Mouse (Mus musculus) small intestine, adult 2 months (tissue): ENCODE results near the gene Cidec. TPM values are rescaled to one million over a fixed set of nuclear protein-coding genes. Genes with fewer than 3 reads are reported as not detected.
A peak's percentile ranks its signal among the peaks of the same experiment; 100 is the strongest.

Source experiments
- H3K27ac ChIP-seq: fragments of 200-500 bp; 2 replicates; pipeline ENCODE4 v1.5.1; 2012; ENCODE audit warnings: low read depth, low read length, control low read depth, inconsistent platforms; ENCODE audit not compliant: insufficient read depth
- H3K27me3 ChIP-seq: fragments of 200-500 bp; 2 replicates; pipeline ENCODE4 v1.6.1; 2012; ENCODE audit warnings: mild to moderate bottlenecking, moderate library complexity, low read length, inconsistent platforms; ENCODE audit not compliant: control insufficient read depth, insufficient read depth
- H3K36me3 ChIP-seq: fragments of 200-500 bp; 2 replicates; pipeline ENCODE4 v1.6.1; 2012; ENCODE audit warnings: mild to moderate bottlenecking, low read length, control low read depth, inconsistent platforms; ENCODE audit not compliant: control insufficient read depth, insufficient read depth
- H3K4me1 ChIP-seq: fragments of 200-500 bp; 2 replicates; pipeline ENCODE4 v1.6.1; 2012; ENCODE audit warnings: low read length, inconsistent platforms, mixed read lengths; ENCODE audit not compliant: control insufficient read depth, insufficient read depth, insufficient read length
- H3K4me3 ChIP-seq: fragments of 200-500 bp; 2 replicates; pipeline ENCODE4 v1.5.1; 2012; ENCODE audit warnings: low read depth, mild to moderate bottlenecking, control low read depth, inconsistent platforms, low read length, moderate library complexity
- CTCF ChIP-seq: fragments of 200-500 bp; IDR thresholded peaks from 2 replicates; pipeline ENCODE4 v1.5.1; 2012; ENCODE audit warnings: low read depth, mild to moderate bottlenecking, control low read depth, inconsistent platforms, low read length, moderate library complexity, mixed read lengths; ENCODE audit not compliant: insufficient replicate concordance, insufficient read length; ENCODE audit errors: extremely low read depth
- POLR2A ChIP-seq: fragments of 200-500 bp; IDR thresholded peaks from 2 replicates; pipeline ENCODE4 v1.6.1; 2012; ENCODE audit warnings: low read depth, mild to moderate bottlenecking, control low read depth, inconsistent platforms, low read length, moderate library complexity
- WGBS: fragments of 180-500 bp; shearing (Covaris S2); methylation state at CpG from one replicate; pipeline ENCODE4 v1.1.7; 2018; 5-methylcytosine and 5-hydroxymethylcytosine counted together
- polyA plus RNA-seq: library from polyadenylated mRNA; depleted of rRNA; stranded (reverse); fragments of >200 nt; gene quantifications from 2 replicates; pipeline ENCODE4 v1.2.3, GENCODE M21; 2012

The Cidec gene
- polyA plus RNA-seq, 1 experiment, result 346 TPM

- Histone ChIP-seq H3K4me3 (no peak overlapping the region), H3K4me1 (peaks cover 2% of the 10 kb centered on the region; the same call in 1 of the 2 replicates), H3K36me3 (peaks cover 24% of the 10 kb centered on the region), H3K27me3 (no peaks in the 10 kb centered on the region), H3K27ac (no peak overlapping the region)
- 80% methylated on average over 6 of the region's 6 CpGs for WGBS
- TF ChIP-seq CTCF, result no peak
- no peak for TF ChIP-seq POLR2A
Measured at GRCm38 (mm10) chr6:113405483-113405882, 30.1 kb downstream of the Cidec start.

DNA sequence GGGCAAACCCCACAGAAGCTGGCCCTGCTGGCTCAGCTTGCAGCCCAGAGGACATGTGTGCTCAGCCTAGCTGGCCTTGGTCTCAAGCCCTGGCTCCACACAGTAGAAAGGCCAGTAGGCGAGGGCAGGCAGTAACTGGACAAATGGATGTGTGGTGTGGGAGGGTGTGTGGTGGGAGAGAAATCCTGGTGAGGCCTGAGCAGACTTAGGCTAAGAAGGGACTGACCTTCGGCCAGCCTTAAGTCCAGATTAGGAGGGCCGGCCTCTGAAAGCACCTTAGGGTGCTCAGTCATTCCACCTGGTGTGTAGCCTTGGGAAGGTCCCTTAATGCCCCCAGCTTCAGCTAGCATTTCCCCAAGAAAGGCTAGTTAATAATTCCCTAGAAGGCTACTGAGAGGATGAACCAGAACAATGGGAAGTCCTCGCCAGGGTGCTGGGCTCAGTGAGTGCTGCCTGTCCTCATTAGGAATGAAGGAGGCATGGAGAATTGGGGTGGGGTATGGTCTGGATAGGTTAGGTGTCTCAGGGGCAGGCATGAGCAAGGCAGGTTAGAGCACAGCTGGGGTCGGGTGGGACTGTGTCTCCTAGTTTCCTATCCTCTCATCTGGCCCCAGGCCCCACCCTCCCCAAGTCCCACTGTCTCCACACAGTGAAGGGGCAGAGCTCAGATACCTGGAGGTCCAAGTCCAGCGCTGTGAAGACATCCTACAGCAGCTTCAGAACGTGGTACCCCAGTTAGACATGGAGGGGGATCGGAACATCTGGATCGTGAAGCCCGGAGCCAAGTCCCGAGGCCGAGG lies 30.7 kb downstream of the Cidec start:
- TF ChIP-seq POLR2A, result no peak
- TF ChIP-seq CTCF, result no peak
- H3K4me1 ChIP-seq, result peaks cover 2% of the 10 kb centered on the region; the same call in 1 of the 2 replicates
- H3K36me3 ChIP-seq, result peaks cover 29% of the 10 kb centered on the region
- H3K4me3 ChIP-seq, result no peak overlapping the region
- no peaks in the 10 kb centered on the region for H3K27me3 ChIP-seq
- WGBS, result 60% methylated on average over 12 of the region's 12 CpGs
- H3K27ac ChIP-seq, result no peak overlapping the region

GRCm38 (mm10) chr6:113402094-113402493 lies 33.5 kb downstream of the Cidec start:
- no peak overlapping the region for H3K4me3 ChIP-seq
- TF ChIP-seq CTCF (no peak), POLR2A (no peak)
- no peak overlapping the region for H3K27ac ChIP-seq
- 95% methylated on average over 13 of the region's 13 CpGs for WGBS
- no peaks in the 10 kb centered on the region for H3K27me3 ChIP-seq
- H3K36me3 ChIP-seq, result peaks cover 27% of the 10 kb centered on the region
- peaks cover 2% of the 10 kb centered on the region; the same call in 1 of the 2 replicates for H3K4me1 ChIP-seq

- 37% methylated on average over 10 of the region's 10 CpGs for WGBS
- Histone ChIP-seq H3K4me1 (peaks cover 16% of the 10 kb centered on the region), H3K27me3 (no peaks in the 10 kb centered on the region), H3K27ac (peak overlapping the region; percentile 62), H3K36me3 (peaks cover 23% of the 10 kb centered on the region), H3K4me3 (no peak overlapping the region)
- TF ChIP-seq CTCF (no peak), POLR2A (no peak)
Measured at GRCm38 (mm10) chr6:113396270-113397030, 39.1 kb downstream of the Cidec start.

- peaks cover 23% of the 10 kb centered on the region for H3K36me3 ChIP-seq
- H3K27ac ChIP-seq, result no peak overlapping the region
- H3K27me3 ChIP-seq, result no peaks in the 10 kb centered on the region
- no peak for TF ChIP-seq CTCF
- TF ChIP-seq POLR2A, result no peak
- H3K4me3 ChIP-seq, result no peak overlapping the region
- WGBS, result 95% methylated on average over 6 of the region's 6 CpGs
- peaks cover 20% of the 10 kb centered on the region for H3K4me1 ChIP-seq
Measured at GRCm38 (mm10) chr6:113395501-113395900, 40.1 kb downstream of the Cidec start.

- 93% methylated on average over 11 of the region's 11 CpGs for WGBS
- Histone ChIP-seq H3K27ac (no peak overlapping the region), H3K4me1 (peaks cover 22% of the 10 kb centered on the region), H3K36me3 (peaks cover 24% of the 10 kb centered on the region), H3K4me3 (no peak overlapping the region), H3K27me3 (no peaks in the 10 kb centered on the region)
- no peak for TF ChIP-seq POLR2A
- TF ChIP-seq CTCF, result no peak
Measured at GRCm38 (mm10) chr6:113394811-113395210, 40.7 kb downstream of the Cidec start.

- Histone ChIP-seq H3K4me3 (no peak overlapping the region), H3K4me1 (peaks cover 22% of the 10 kb centered on the region), H3K36me3 (peaks cover 30% of the 10 kb centered on the region), H3K27ac (no peak overlapping the region), H3K27me3 (no peaks in the 10 kb centered on the region)
- 79% methylated on average over 6 of the region's 6 CpGs for WGBS
- TF ChIP-seq POLR2A (no peak), CTCF (no peak)
Measured at GRCm38 (mm10) chr6:113393951-113394350, 41.6 kb downstream of the Cidec start.
